Mouse (Mus musculus) lung, postnatal 10 days (tissue): Measurements from ENCODE around the gene Ube2t.

Experiments used
- DNase-seq: peaks from one replicate; pipeline ENCODE4 v3.0.0; 2021

Gene Ube2t

GRCm38 (mm10) chr1:134995954-134996353, 33.6 kb downstream of the Ube2t start:
- peak; percentile 55 for DNase-seq

GRCm38 (mm10) chr1:134996471-134996870, 34.1 kb downstream of the Ube2t start:
- no peak for DNase-seq

GRCm38 (mm10) chr1:134997568-134997967, 35.2 kb downstream of the Ube2t start:
- DNase-seq, result no peak

- DNase-seq, result peak; percentile 42
These were observed 35.9 kb downstream of the Ube2t start for GRCm38 (mm10) chr1:134998231-134998630.

GRCm38 (mm10) chr1:135000527-135000926, 38.2 kb downstream of the Ube2t start:
- no peak for DNase-seq

- no peak for DNase-seq
These were observed 41.0 kb downstream of the Ube2t start for GRCm38 (mm10) chr1:135003346-135003745.

GRCm38 (mm10) chr1:135005696-135006095, 43.3 kb downstream of the Ube2t start:
- peak; percentile 55 for DNase-seq

GRCm38 (mm10) chr1:135009833-135010232, 47.5 kb downstream of the Ube2t start:
- DNase-seq, result no peak

GRCm38 (mm10) chr1:135011912-135012311, 49.5 kb downstream of the Ube2t start:
- no peak for DNase-seq

GRCm38 (mm10) chr1:135012472-135012871, 50.1 kb downstream of the Ube2t start:
- DNase-seq, result no peak

- no peak for DNase-seq
These were observed 52.6 kb downstream of the Ube2t start for GRCm38 (mm10) chr1:135014921-135015445.

GRCm38 (mm10) chr1:135016907-135017655, 54.7 kb downstream of the Ube2t start:
- no peak for DNase-seq

GRCm38 (mm10) chr1:135017656-135018015, 55.3 kb downstream of the Ube2t start:
- DNase-seq, result no peak

GRCm38 (mm10) chr1:135019087-135019774, 56.9 kb downstream of the Ube2t start:
- DNase-seq, result no peak

- DNase-seq, result no peak
These were observed 57.4 kb downstream of the Ube2t start for GRCm38 (mm10) chr1:135019775-135020167.

GRCm38 (mm10) chr1:135020281-135020940, 58.0 kb downstream of the Ube2t start:
- DNase-seq, result no peak

GRCm38 (mm10) chr1:135020970-135021369, 58.6 kb downstream of the Ube2t start:
- peak; percentile 59 for DNase-seq

- no peak for DNase-seq
These were observed 59.6 kb downstream of the Ube2t start for GRCm38 (mm10) chr1:135021936-135022335.

GRCm38 (mm10) chr1:135023583-135023982, 61.2 kb downstream of the Ube2t start:
- no peak for DNase-seq
